Mouse (Mus musculus) central nervous system, embryonic 11.5 days (tissue): ENCODE data around the gene Nubp1. TPM values are rescaled to one million over a fixed set of nuclear protein-coding genes. Genes with fewer than 3 reads are reported as not detected.

ENCODE experiments used
- polyA plus RNA-seq: library from polyadenylated mRNA; depleted of rRNA; stranded (reverse); fragments of >200 nt; gene quantifications from 2 replicates; pipeline ENCODE4 v1.2.3, GENCODE M21; 2012; rRNA removed

Gene Nubp1
- 50.0 and 50.7 TPM in 2 replicates for polyA plus RNA-seq

GRCm38 (mm10) chr16:10411764-10412746 lies at the start of gene Nubp1:
Gene Nubp1 (plus strand): TSS chr16:10411948.

GRCm38 (mm10) chr16:10394699-10395540 lies 16.8 kb upstream of the Nubp1 start, which contains the start of gene Tekt5:
Gene Tekt5 (minus strand): TSS chr16:10395490.

GRCm38 (mm10) chr16:10447264-10447594 lies 35.5 kb downstream of the Nubp1 start, which contains the start of gene Tvp23a:
Gene Tvp23a (minus strand): TSS chr16:10447362.

Other genes starting within 250 kb of the Nubp1 start
- 0.40 TPM in 1 of 2 replicates, not detected in the other for gene Rpl39l, start 241.7 kb upstream of the Nubp1 start, polyA plus RNA-seq
- gene Atf7ip2, start 219.2 kb upstream of the Nubp1 start, polyA plus RNA-seq: 0.91 and 1.7 TPM in 2 replicates
- gene Emp2, start 98.0 kb upstream of the Nubp1 start, polyA plus RNA-seq: 3.2 and 6.1 TPM in 2 replicates
- 0.17 and 0.21 TPM in 2 replicates for gene Tekt5, start 16.5 kb upstream of the Nubp1 start, polyA plus RNA-seq
- 19.3 and 23.6 TPM in 2 replicates for gene Tvp23a, start 35.4 kb downstream of the Nubp1 start, polyA plus RNA-seq
- 0.01 and 0.02 TPM in 2 replicates for gene Ciita, start 68.1 kb downstream of the Nubp1 start, polyA plus RNA-seq
- 29.3 and 31.9 TPM in 2 replicates for gene Dexi, start 131.1 kb downstream of the Nubp1 start, polyA plus RNA-seq
- gene Clec16a, start 133.4 kb downstream of the Nubp1 start, polyA plus RNA-seq: 15.2 and 15.7 TPM in 2 replicates